Mouse (Mus musculus) colon, adult 2 months (tissue): Measurements from ENCODE around the gene Itprid1. TPM values are rescaled to one million over a fixed set of nuclear protein-coding genes. Genes with fewer than 3 reads are reported as not detected.

Source experiments
- polyA plus RNA-seq: library from polyadenylated mRNA; depleted of rRNA; stranded (reverse); fragments of >200 nt; gene quantifications from 2 replicates; pipeline ENCODE4 v1.2.3, GENCODE M21; 2012; rRNA removed

Gene Itprid1
- polyA plus RNA-seq = 0.26 and 0.29 TPM in 2 replicates

GRCm38 (mm10) chr6:55836650-55837320, at the start of gene Itprid1:
Gene Itprid1, plus strand, starts transcription at chr6:55836895.

GRCm38 (mm10) chr6:56017291-56017994, 180.7 kb downstream of the Itprid1 start, which contains the start of gene Ppp1r17:
Gene Ppp1r17, plus strand, starts transcription at chr6:56017497.

Other genes starting within 250 kb of the Itprid1 start
- gene Neurod6, start 155.6 kb upstream of the Itprid1 start, polyA plus RNA-seq = not detected in 2 replicates
- gene Ppp1r17, start 180.6 kb downstream of the Itprid1 start, polyA plus RNA-seq = not detected in 2 replicates